Mouse (Mus musculus) spleen, adult 2 months (tissue): ENCODE measurements at regions not wholly inside any gene's neighbourhood (a gene's known extent, or its start where the extent isn't known, plus 50 kb on each side); places are given as distances from the start of the nearest gene placed in this dataset.

Experiments used
- CTCF ChIP-seq: fragments of 200-500 bp; IDR thresholded peaks from 2 replicates; pipeline ENCODE4 v1.5.1; 2011; ENCODE audit warnings: mild to moderate bottlenecking, inconsistent platforms; ENCODE audit not compliant: insufficient read depth, insufficient read length, insufficient replicate concordance; ENCODE audit errors: extremely low read depth
- POLR2A ChIP-seq: fragments of 200-500 bp; IDR thresholded peaks from 2 replicates; pipeline ENCODE4 v1.6.1; 2011; ENCODE audit warnings: low read depth, low read length, inconsistent platforms

DNA sequence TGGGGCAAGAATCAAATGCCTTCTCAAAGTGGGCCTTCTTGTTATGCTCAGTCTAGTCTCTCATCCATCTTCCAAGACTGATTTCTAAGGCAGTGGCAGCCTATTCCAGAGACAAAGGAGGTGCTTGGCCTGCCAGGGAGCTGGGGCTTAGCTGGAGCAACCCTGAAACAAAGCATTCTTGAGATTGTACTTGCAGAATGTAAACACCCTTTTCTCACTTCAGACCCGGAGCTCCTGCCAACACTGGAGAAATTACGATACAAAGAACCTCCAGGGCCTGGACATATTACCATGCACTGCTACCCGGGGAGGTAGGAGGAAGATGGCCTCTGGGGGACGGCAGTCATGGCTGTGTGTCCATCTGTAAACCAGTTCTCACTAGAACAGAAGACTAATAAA, 82.5 kb upstream of the Klf9 start:
- TF ChIP-seq CTCF: no peak
- TF ChIP-seq POLR2A: no peak
